8 mouse cellular contexts compared by ENCODE assay signal in genomic region chr19:46502069-46502455, GRCm38 (mm10). TPM values are rescaled to one million over a fixed set of nuclear protein-coding genes. Genes with fewer than 3 reads are reported as not detected.
A peak's percentile ranks its signal among the peaks of the same experiment; 100 is the strongest.
DNase-seq lines count a peak whose midpoint lies in the region; ATAC-seq and TF ChIP-seq lines count a peak whose summit lies in the region.

No protein-coding gene starts in this region.

- peak overlapping the region; percentile 100 for H3K27ac ChIP-seq in kidney, embryonic 14.5 days (ENCODE audit: low read depth, low read length)
- peak overlapping the region; percentile 95 for H3K27ac ChIP-seq in liver, embryonic 14.5 days

- peak overlapping the region; percentile 90 for H3K4me2 ChIP-seq in kidney, embryonic 14.5 days (replicated peaks; ENCODE audit: low read depth, low read length)
- peak overlapping the region; percentile 82 for H3K4me2 ChIP-seq in liver, embryonic 14.5 days (ENCODE audit: low read depth)

- H3K36me3 ChIP-seq in kidney, embryonic 14.5 days (ENCODE audit: control insufficient read depth, insufficient read depth, low read length): peaks cover 19% of the 10 kb centered on the region; the same call in 1 of the 2 replicates
- H3K36me3 ChIP-seq in liver, embryonic 14.5 days (replicated peaks; ENCODE audit: control insufficient read depth, insufficient read depth, low read depth): peaks cover 10% of the 10 kb centered on the region

- ATAC-seq in kidney, embryonic 14.5 days (ENCODE audit: low FRiP score, low TSS enrichment): no peak
- peak; percentile 5; the same call in 1 of the 2 replicates for ATAC-seq in liver, embryonic 14.5 days (ENCODE audit: insufficient read depth)

- under 1% methylated on average over 37 of the region's 46 CpGs for WGBS in kidney, embryonic 14.5 days
- under 1% methylated on average over 46 of the region's 46 CpGs for WGBS in liver, embryonic 14.5 days (ENCODE audit: insufficient replicate concordance)

- H3K9ac ChIP-seq in kidney, embryonic 14.5 days (ENCODE audit: low read depth, low read length): peak overlapping the region; percentile 99
- H3K9ac ChIP-seq in liver, embryonic 14.5 days (replicated peaks): peak overlapping the region; percentile 87

- no peak for TF ChIP-seq CTCF in liver, embryonic 14.5 days (IDR thresholded peaks at IDR 0.05; ENCODE audit: low read depth)

- DNase-seq in ovary, adult 18-20 months (ENCODE audit: low spot score): peak; percentile 73
- DNase-seq in ovary, postnatal 10 days (ENCODE audit: low spot score): no peak
- DNase-seq in cerebellum, postnatal 36 days: peak; percentile 69 to 77
- DNase-seq in heart, adult 9 months (ENCODE audit: low spot score in 2 of 2): peak; percentile 75 to 76
- DNase-seq in liver, embryonic 14.5 days (ENCODE audit: low read depth in 3 of 3, low spot score in 3 of 3): peak in 1 of 3 experiments; percentile 32
- peak; percentile 83 for DNase-seq in ovary, postnatal 36 days (ENCODE audit: low spot score)
- peak; percentile 90 for DNase-seq in thymus, postnatal 14 days

- H3K4me3 ChIP-seq in kidney, embryonic 14.5 days (ENCODE audit: low read length): peak overlapping the region; percentile 98
- peak overlapping the region; percentile 72 to 79 for H3K4me3 ChIP-seq in liver, embryonic 14.5 days (ENCODE audit: insufficient read depth in 1 of 2, low read depth in 2 of 2, low read length in 2 of 2)

- H3K27me3 ChIP-seq in kidney, embryonic 14.5 days (ENCODE audit: control insufficient read depth, insufficient read depth, low read length): no peaks in the 10 kb centered on the region
- H3K27me3 ChIP-seq in liver, embryonic 14.5 days (ENCODE audit: control insufficient read depth, insufficient read depth, low read length): no peaks in the 10 kb centered on the region

- no peak for TF ChIP-seq EP300 in liver, embryonic 14.5 days (IDR thresholded peaks at IDR 0.05; ENCODE audit: low read depth)

- H3K9me3 ChIP-seq in kidney, embryonic 14.5 days (ENCODE audit: control insufficient read depth, low read length): no peaks in the 10 kb centered on the region
- H3K9me3 ChIP-seq in liver, embryonic 14.5 days (ENCODE audit: control insufficient read depth, low read length): no peaks in the 10 kb centered on the region

- H3K4me1 ChIP-seq in kidney, embryonic 14.5 days (ENCODE audit: control insufficient read depth, insufficient read depth, low read length): peaks cover 25% of the 10 kb centered on the region
- peaks cover 25 to 31% of the 10 kb centered on the region in 2 experiments for H3K4me1 ChIP-seq in liver, embryonic 14.5 days (replicated peaks; ENCODE audit: control insufficient read depth in 2 of 2, insufficient read depth in 2 of 2, low read length in 1 of 2)

RNA-seq across cellular contexts. Expression of gene Trim8, which starts 0.6 kb away (rescaled TPM):
- polyA plus RNA-seq in kidney, embryonic 14.5 days (2014; fragmentation: Nextera tagmentation; extraction: Ambion mirVana): 28.3 and 35.6 TPM in 2 replicates
- polyA plus RNA-seq in liver, embryonic 14.5 days (2012; rRNA removed): 7.3 and 7.7 TPM in 2 replicates
- polyA plus RNA-seq in liver, embryonic 14.5 days (2014; fragmentation: Nextera tagmentation; extraction: Ambion mirVana): 7.5 and 10.1 TPM in 2 replicates
